Mouse (Mus musculus) bone marrow macrophage, adult 2 months (primary cell): ENCODE measurements around the gene Fancd2. TPM values are rescaled to one million over a fixed set of nuclear protein-coding genes. Genes with fewer than 3 reads are reported as not detected.

Source experiments
- H3K27ac ChIP-seq: 2 replicates; pipeline ENCODE4 v1.5.1; 2012; ENCODE audit warnings: low read depth, low read length; ENCODE audit not compliant: insufficient read depth
- H3K4me1 ChIP-seq: 2 replicates; pipeline ENCODE4 v1.6.1; 2012; ENCODE audit warnings: low read length; ENCODE audit not compliant: control insufficient read depth, insufficient read depth
- H3K4me3 ChIP-seq: 2 replicates; pipeline ENCODE4 v1.5.1; 2012; ENCODE audit warnings: mild to moderate bottlenecking, low read length, moderate library complexity; ENCODE audit not compliant: insufficient read depth
- CTCF ChIP-seq: IDR thresholded peaks from 2 replicates; pipeline ENCODE4 v1.5.1; 2012; ENCODE audit warnings: low read depth, mild to moderate bottlenecking, low read length, moderate library complexity
- POLR2A ChIP-seq: IDR thresholded peaks from 2 replicates; pipeline ENCODE4 v1.6.1; 2012; ENCODE audit warnings: mild to moderate bottlenecking, low read depth, low read length, borderline replicate concordance
- polyA plus RNA-seq: library from polyadenylated mRNA; stranded (reverse); fragments of >200 nt; gene quantifications from 2 replicates; pipeline ENCODE4 v1.2.4, GENCODE M21; 2012; ENCODE audit not compliant: missing spikeins, insufficient read depth, insufficient read length

Fancd2 gene
- polyA plus RNA-seq, 1 experiment, result 7.8 TPM

DNA sequence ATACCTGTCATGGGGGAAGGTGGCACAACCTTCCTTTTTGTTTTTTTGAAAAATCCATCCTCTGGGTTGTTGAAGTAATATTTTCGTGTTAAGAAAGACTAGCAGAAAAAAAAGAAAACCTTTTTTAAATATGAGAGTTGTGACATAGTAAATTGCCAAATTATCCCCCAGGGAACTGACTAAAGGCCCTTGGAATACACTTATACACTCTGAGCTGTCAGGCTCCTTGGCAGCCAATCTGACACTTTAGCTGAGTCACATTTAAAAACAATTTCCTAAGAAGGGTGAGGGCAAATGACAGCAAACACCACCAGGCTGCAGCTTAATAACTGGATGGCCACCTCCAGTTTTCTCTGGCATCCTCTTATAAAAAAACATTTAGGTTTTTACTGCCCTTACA, 9.2 kb upstream of the Fancd2 start:
- no peak overlapping the region for H3K27ac ChIP-seq
- H3K4me1 ChIP-seq, result peaks cover 6% of the 10 kb centered on the region
- H3K4me3 ChIP-seq, result no peak overlapping the region
- TF ChIP-seq POLR2A, result no peak
- TF ChIP-seq CTCF, result no peak

DNA sequence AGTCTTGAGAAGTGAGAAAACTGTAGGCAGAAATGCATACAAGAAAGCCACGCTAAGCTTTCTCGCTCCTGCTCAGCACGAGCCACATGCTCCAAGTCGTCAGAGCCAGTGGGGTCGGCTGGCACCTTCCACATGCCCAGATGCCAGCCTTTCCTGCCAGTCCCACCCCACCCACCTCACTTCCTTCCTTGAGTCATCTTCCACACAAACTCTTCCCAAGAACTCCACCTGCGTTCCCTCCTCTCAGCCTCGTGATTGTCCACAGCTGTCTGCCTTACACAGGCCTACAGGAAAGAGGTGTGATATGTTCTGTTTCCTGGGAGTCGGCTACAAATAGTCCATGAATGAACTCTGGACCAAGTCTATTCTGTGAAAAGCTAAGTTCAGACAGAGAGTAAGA, 8.1 kb upstream of the Fancd2 start:
- Histone ChIP-seq H3K4me1 (no peaks in the 10 kb centered on the region), H3K4me3 (no peak overlapping the region), H3K27ac (no peak overlapping the region)
- TF ChIP-seq POLR2A (no peak), CTCF (no peak)

DNA sequence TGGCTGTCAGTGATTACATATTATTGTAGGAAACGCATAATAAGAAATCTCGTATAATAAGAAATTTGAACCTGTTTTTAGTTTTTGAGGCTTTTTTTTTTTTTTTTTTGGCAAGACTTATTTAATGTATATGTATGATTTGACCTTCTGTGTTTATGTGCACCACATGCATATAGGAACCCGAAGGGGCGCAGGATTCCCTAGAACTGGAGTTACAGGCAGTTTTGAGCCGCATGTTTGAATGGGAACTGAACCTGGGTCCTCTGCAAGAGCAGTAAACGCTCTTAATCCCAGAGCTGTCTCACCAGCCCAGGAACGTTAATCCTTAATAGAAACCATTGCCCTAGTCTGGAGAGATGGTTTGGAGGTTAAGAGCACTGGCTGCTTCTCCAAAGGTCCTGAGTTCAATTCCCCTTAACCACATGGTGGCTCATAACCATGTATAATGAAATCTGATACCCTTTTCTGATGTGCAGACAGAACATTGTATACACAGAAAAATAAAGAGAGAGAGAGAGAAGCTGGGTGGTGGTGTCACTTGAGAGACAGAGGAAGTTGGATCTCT, 440 bp downstream of the Fancd2 start:
- no peak for TF ChIP-seq POLR2A
- no peak for TF ChIP-seq CTCF

DNA sequence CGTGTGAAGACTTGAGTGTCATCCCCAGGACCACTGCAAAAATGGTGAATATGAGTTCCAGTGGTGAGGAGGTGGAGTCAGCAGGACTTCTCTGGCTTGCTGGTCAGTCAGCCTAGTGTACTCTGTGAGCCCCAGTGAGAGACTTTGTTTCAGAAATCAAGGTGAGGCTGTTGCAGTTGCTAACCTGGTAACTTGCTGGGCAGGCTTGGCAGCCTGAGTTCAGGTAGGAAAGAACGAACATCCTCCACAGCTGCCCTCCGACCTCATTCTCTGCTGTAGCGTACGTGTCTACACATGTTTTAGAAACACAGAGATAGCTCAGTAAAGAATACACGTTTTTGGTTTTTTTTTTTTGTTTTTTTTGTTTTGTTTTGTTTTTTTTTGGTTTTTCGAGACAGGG, 3.4 kb downstream of the Fancd2 start:
- no peak overlapping the region for H3K4me3 ChIP-seq
- no peak for TF ChIP-seq CTCF
- no peak for TF ChIP-seq POLR2A
- peaks cover under 1% of the 10 kb centered on the region; the same call in 1 of the 2 replicates for H3K4me1 ChIP-seq
- no peak overlapping the region for H3K27ac ChIP-seq

More for the DNA sequence above, 440 bp downstream of the Fancd2 start:
- H3K4me3 ChIP-seq, result peak overlapping the region; percentile 96
- H3K27ac ChIP-seq, result no peak overlapping the region
- peaks cover 3% of the 10 kb centered on the region; the same call in 1 of the 2 replicates for H3K4me1 ChIP-seq

DNA sequence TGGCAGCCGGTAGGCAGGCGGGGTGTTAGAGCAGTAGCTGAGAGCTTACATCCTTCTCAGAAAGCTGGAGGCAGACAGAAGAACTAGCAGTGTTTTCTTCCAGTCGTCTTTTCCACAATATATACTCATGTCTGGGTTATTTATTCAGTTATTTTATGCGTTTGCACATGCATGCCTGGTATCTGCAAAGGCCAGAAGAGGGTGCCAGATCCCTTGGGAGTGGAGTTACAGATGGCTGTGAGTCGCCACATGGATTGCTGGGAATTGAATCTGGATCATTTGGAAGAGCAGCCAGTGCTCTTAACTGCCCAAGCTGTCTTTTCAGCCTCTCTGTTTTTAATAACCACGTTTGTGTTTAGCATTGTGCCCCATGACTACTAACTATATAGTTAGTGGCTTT, 10.1 kb downstream of the Fancd2 start:
- no peaks in the 10 kb centered on the region for H3K4me1 ChIP-seq
- no peak overlapping the region for H3K4me3 ChIP-seq
- no peak overlapping the region for H3K27ac ChIP-seq
- TF ChIP-seq POLR2A (no peak), CTCF (no peak)

DNA sequence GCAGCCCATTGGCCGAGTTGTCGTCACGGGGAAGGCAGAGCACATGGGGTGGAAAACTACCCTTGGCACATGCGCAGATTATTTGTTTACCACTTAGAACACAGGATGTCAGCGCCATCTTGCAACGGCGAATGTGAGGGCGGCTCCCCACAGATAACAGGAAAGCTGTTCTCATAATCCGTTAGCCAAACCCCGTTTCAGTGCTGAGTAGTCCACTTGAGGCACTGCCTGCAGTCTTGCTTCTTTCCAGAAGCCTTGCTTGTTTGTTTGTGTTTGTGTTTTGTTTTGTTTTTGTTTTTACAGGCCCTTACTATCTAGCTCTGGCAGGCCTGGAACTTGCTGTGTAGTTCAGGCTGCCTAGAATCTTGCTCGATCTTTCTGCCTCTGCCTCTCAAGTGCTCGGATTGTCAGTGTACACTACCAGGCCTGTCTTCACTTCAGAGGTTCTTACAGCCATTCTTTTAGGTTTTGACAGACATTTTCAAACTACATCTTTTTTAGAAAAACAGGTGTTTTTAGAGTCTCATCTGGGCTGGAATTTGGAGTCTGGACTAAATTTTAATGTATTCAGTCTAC, 12.5 kb downstream of the Fancd2 start:
- no peaks in the 10 kb centered on the region for H3K4me1 ChIP-seq
- TF ChIP-seq CTCF (no peak), POLR2A (no peak)
- no peak overlapping the region for H3K4me3 ChIP-seq
- no peak overlapping the region for H3K27ac ChIP-seq

DNA sequence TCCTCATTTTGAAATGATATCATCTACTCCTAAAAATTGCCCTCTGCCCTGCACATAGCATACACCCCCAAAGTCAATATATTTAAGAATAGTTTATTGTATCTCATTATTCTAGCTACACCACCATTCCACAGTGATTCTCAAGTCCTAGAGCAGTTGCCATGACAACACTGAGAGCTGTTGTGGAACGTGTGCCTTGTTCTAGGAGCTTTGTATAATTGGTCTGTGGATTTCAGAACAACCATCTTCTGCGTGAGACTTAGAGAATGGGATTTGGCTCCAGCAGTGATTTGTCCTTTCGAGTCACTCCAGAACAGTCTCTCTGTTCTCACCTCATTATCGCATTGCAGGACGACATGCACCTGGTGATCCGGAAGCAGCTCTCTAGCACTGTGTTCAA, 28.3 kb downstream of the Fancd2 start:
- no peak for TF ChIP-seq POLR2A
- no peak for TF ChIP-seq CTCF
- Histone ChIP-seq H3K4me3 (no peak overlapping the region), H3K4me1 (peaks cover 4% of the 10 kb centered on the region; the same call in 1 of the 2 replicates), H3K27ac (no peak overlapping the region)

DNA sequence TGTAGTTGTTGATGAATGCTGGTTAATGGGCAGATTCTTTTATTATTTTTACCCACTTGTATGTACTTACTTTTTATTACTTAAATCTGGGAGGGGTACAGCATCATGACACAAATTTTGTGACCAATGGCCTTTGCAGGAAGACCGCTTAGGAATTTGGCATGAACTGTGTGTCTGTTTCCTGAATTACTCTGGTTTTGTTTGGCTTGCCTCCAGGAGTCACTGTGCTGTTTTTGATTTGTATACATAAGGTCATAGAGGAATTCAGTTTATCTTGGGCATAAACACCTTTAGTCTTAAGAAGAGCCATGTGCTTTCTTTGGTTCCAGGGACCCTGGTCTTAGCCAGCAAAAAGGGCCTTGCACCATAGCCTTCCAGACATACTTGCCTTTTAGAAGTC, 33.1 kb downstream of the Fancd2 start:
- H3K4me1 ChIP-seq, result peaks cover 2% of the 10 kb centered on the region; the same call in 1 of the 2 replicates
- TF ChIP-seq CTCF, result no peak
- no peak for TF ChIP-seq POLR2A
- no peak overlapping the region for H3K4me3 ChIP-seq
- no peak overlapping the region for H3K27ac ChIP-seq

DNA sequence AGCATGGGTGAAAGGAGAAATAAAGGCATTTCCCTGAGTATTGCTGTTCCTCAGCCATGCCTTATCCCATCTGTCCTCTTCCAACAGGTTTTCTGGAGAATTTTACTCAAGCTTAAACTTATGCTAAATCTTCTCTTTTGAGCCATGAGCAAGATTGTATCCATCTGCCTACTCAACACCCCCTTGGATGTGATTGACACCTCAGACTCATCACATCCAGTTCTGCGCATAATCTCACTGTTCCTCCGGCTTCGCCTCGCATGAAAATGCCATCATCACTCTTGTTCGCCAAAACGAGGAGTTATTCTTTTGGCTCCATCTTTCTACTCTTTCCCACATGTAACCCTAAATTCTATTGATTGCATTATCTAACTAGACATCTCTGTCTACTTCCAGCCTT, 44.6 kb downstream of the Fancd2 start:
- Histone ChIP-seq H3K27ac (no peak overlapping the region), H3K4me3 (no peak overlapping the region), H3K4me1 (no peaks in the 10 kb centered on the region)
- TF ChIP-seq POLR2A, result no peak
- no peak for TF ChIP-seq CTCF

DNA sequence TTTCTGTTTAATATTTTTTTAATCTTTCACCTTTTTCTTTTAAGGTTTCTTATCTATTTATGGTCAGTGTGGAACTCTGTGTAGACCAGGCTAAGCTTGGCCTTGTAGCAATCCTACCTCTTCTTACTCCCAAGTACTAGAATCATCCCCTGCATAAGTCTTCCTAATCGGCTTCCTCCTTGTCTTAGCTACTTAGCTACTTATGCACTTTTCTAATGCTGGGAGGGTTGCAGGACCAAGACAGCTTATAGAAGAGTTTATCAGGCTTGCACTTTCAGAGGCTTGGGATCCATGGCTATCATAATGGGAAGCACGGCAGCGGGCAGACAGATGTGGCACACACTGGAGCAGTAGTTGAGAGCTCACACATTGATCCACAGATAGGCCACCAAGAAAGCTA, 47.8 kb downstream of the Fancd2 start:
- H3K4me1 ChIP-seq, result no peaks in the 10 kb centered on the region
- H3K27ac ChIP-seq, result no peak overlapping the region
- TF ChIP-seq POLR2A (no peak), CTCF (no peak)
- no peak overlapping the region for H3K4me3 ChIP-seq
